In the genomic region with DNA sequence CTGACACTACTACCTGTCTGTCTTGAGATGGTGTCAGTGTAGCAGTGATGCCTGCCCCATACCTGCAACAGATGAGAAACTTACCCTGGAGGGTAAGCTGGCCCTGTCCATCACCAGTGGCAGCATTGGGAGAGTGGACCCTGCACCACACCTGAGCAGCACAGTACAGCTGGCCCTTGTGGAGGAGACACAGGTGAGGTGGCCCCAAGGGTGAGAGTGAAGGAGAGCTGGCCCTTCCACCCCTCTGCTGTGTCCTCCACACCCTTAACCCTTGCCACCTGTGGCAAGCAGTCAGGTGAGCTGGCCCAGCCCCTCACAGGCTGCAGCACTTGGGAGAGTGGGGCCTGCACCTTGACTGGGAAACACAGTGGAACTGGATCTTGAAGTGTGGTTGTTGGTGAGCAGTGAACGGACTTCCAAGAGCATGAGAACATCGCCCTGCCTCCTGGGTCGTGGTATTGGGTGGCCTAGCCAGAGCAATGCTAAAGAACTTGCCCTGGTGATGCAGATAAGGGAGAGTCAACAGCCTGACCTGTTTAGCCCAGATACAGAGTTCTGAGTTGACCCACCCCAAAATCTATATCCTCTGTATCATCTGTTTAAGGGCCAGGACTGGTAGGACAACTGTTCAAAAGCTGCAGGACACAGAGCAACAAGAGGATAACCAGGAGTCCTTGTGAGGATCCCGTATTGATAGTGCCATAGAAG, we compare ENCODE assay signal across 17 mouse cellular contexts. TPM values are rescaled to one million over a fixed set of nuclear protein-coding genes. Genes with fewer than 3 reads are reported as not detected.
DNase-seq lines count a peak whose midpoint lies in the region; ATAC-seq and TF ChIP-seq lines count a peak whose summit lies in the region.
"Had no signal": no experiment of that assay in that cellular context is flagged by ENCODE, and none has a peak within 500 bp of the region (broad histone marks: within the 10 kb centered on the region; RNA-seq: fewer than 3 reads in every experiment).

No protein-coding gene starts in this region.

- H3K9me3 ChIP-seq in MEL (replicated peaks; ENCODE audit: insufficient read depth, low read length) = no peaks in the 10 kb centered on the region
- no peaks in the 10 kb centered on the region for H3K9me3 ChIP-seq in liver, embryonic 12.5 days (replicated peaks)
- H3K9me3 ChIP-seq: embryonic facial prominence, embryonic 10.5 days; heart, embryonic 15.5 days; hindbrain, embryonic 12.5 days; midbrain, embryonic 15.5 days had no signal

- TF ChIP-seq CTCF in MEL (IDR thresholded peaks at IDR 0.05 in 2 of 3, conservative IDR thresholded peaks at IDR 0.05 in 1 of 3; ENCODE audit: control insufficient read depth in 1 of 3, insufficient read depth in 1 of 3, low read depth in 2 of 3, low read length in 3 of 3, poor library complexity in 1 of 3, severe bottlenecking in 1 of 3) = no peak

- no peaks in the 10 kb centered on the region for H3K79me2 ChIP-seq in MEL (ENCODE audit: control insufficient read depth, insufficient read depth, low read length, poor library complexity)

- WGBS in liver, embryonic 12.5 days (ENCODE audit: insufficient replicate concordance) = 49% methylated on average over 4 of the region's 4 CpGs

- H3K36me3 ChIP-seq in MEL (ENCODE audit: control insufficient read depth in 1 of 2, insufficient read depth in 2 of 2, low read length in 2 of 2) = peaks cover 0 to 10% of the 10 kb centered on the region in 2 experiments; a peak in 2 of 4 replicates
- H3K36me3 ChIP-seq in liver, embryonic 12.5 days = no peaks in the 10 kb centered on the region
- H3K36me3 ChIP-seq: embryonic facial prominence, embryonic 10.5 days; heart, embryonic 15.5 days; hindbrain, embryonic 12.5 days; midbrain, embryonic 15.5 days had no signal

- ATAC-seq in liver, embryonic 12.5 days = peak; percentile 95
- ATAC-seq: intestine, postnatal 0 days; midbrain, embryonic 15.5 days had no signal

- peaks cover 9 to 19% of the 10 kb centered on the region in 2 experiments for H3K4me1 ChIP-seq in MEL (ENCODE audit: control insufficient read depth in 1 of 2, insufficient read depth in 2 of 2, low read length in 2 of 2)
- H3K4me1 ChIP-seq in liver, embryonic 12.5 days = peaks cover 18% of the 10 kb centered on the region
- H3K4me1 ChIP-seq: embryonic facial prominence, embryonic 10.5 days; heart, embryonic 15.5 days; hindbrain, embryonic 12.5 days had no signal

- DNase-seq in MEL (ENCODE audit: low read depth, low spot score) = peak; percentile 17
- DNase-seq in c-Kit-negative CD71-positive TER-119-positive erythroid progenitor cells, embryonic 14.5 days (ENCODE audit: low read depth, low spot score) = peak; percentile 60
- DNase-seq in spleen, postnatal 10 days (ENCODE audit: low spot score in 2 of 2) = peak; percentile 57 to 59
- no peak for DNase-seq in right cerebral cortex, postnatal 10 days (ENCODE audit: low spot score in 2 of 2)
- no peak for DNase-seq in urinary bladder, postnatal 4 days (ENCODE audit: low spot score in 2 of 2)
- no peak for DNase-seq in kidney, adult 11 months
- DNase-seq: cerebellum, adult 11 months; cerebellum, postnatal 36 days; heart, adult 18-20 months; thymus, adult 18-20 months had no signal

- H3K27me3 ChIP-seq in MEL (ENCODE audit: control insufficient read depth in 1 of 2, insufficient read depth in 2 of 2, low read length in 2 of 2) = peaks cover 0 to 2% of the 10 kb centered on the region in 2 experiments; a peak in 2 of 4 replicates
- peaks cover 13% of the 10 kb centered on the region; the same call in 1 of the 2 replicates for H3K27me3 ChIP-seq in liver, embryonic 12.5 days (replicated peaks)
- H3K27me3 ChIP-seq: heart, embryonic 15.5 days; hindbrain, embryonic 12.5 days; midbrain, embryonic 15.5 days had no signal

- H3K4me3 ChIP-seq in MEL (ENCODE audit: control insufficient read depth in 1 of 2, insufficient read depth in 1 of 2, low read depth in 2 of 2, low read length in 2 of 2) = no peak overlapping the region
- H3K4me3 ChIP-seq in liver, embryonic 12.5 days = no peak overlapping the region
- H3K4me3 ChIP-seq: embryonic facial prominence, embryonic 10.5 days; heart, embryonic 15.5 days; hindbrain, embryonic 12.5 days; midbrain, embryonic 15.5 days had no signal

- peak overlapping the region; percentile 43; the same call in 1 of the 2 replicates for H3K27ac ChIP-seq in MEL (ENCODE audit: control insufficient read depth, low read depth, low read length)
- H3K27ac ChIP-seq in liver, embryonic 12.5 days = peak overlapping the region; percentile 62; the same call in 1 of the 2 replicates
- H3K27ac ChIP-seq: embryonic facial prominence, embryonic 10.5 days; heart, embryonic 15.5 days; hindbrain, embryonic 12.5 days; kidney, postnatal 0 days; midbrain, embryonic 15.5 days had no signal

- TF ChIP-seq POLR2A in MEL (IDR thresholded peaks at IDR 0.05; ENCODE audit: control insufficient read depth in 1 of 2, insufficient read depth in 1 of 2, low read depth in 1 of 2, low read length in 2 of 2, poor library complexity in 1 of 2) = no peak

- TF ChIP-seq EP300 in MEL (IDR thresholded peaks at IDR 0.05; ENCODE audit: low read depth in 1 of 2, low read length in 2 of 2) = no peak

- H3K9ac ChIP-seq in MEL (ENCODE audit: control insufficient read depth, low read depth, low read length, poor library complexity, severe bottlenecking) = no peak overlapping the region
- H3K9ac ChIP-seq in liver, embryonic 12.5 days = no peak overlapping the region; the same call in 1 of the 2 replicates
- H3K9ac ChIP-seq: heart, embryonic 15.5 days; hindbrain, embryonic 12.5 days; midbrain, embryonic 15.5 days had no signal

- H3K4me2 ChIP-seq in liver, embryonic 12.5 days = peak overlapping the region; percentile 32
- H3K4me2 ChIP-seq: heart, embryonic 15.5 days; hindbrain, embryonic 12.5 days; midbrain, embryonic 15.5 days had no signal

- no peak for TF ChIP-seq RAD21 in MEL (IDR thresholded peaks at IDR 0.05; ENCODE audit: low read depth, low read length)

TF ChIP-seq in MEL, 35 proteins besides CTCF, POLR2A, EP300 and RAD21:
- TF ChIP-seq MXI1 (IDR thresholded peaks at IDR 0.05; ENCODE audit: low read depth, low read length) (no peak), UBTF (IDR thresholded peaks at IDR 0.05; ENCODE audit: borderline replicate concordance, insufficient read depth, low read depth, low read length) (no peak), SMC3 (IDR thresholded peaks at IDR 0.05; ENCODE audit: low read depth, low read length) (no peak), E2F4 (IDR thresholded peaks at IDR 0.05; ENCODE audit: borderline replicate concordance, low read depth, low read length) (no peak), USF1 (IDR thresholded peaks at IDR 0.05; ENCODE audit: low read depth, low read length) (no peak), ZMIZ1 (IDR thresholded peaks at IDR 0.05; ENCODE audit: low read depth, low read length) (no peak), HCFC1 (IDR thresholded peaks at IDR 0.05; ENCODE audit: low read depth, low read length) (no peak), MAZ (IDR thresholded peaks at IDR 0.05; ENCODE audit: low read depth, low read length) (no peak), GATA1 (IDR thresholded peaks at IDR 0.05; ENCODE audit: low read depth, low read length) (no peak), RCOR1 (IDR thresholded peaks at IDR 0.05; ENCODE audit: low read depth, low read length) (no peak)

RNA-seq across cellular contexts. Expression of a gene that starts 46.4 kb away (rescaled TPM):
- total RNA-seq in MEL (2012; rRNA removed) = 3.8 and 4.5 TPM in 2 replicates
- 1 to 10 TPM in 1 of 2 experiments, not detected in 1; 4.6 TPM for polyA plus RNA-seq in MEL (2012; ENCODE audit: insufficient read depth in 1 of 2, insufficient read length in 2 of 2, low read depth in 1 of 2, low replicate concordance in 2 of 2, missing spikeins in 1 of 2)
- 1.3 and 1.6 TPM in 2 replicates for polyA plus RNA-seq in liver, embryonic 12.5 days (2016; fragmentation: Nextera tagmentation; extraction: Ambion mirVana)

Comparison
In these comparisons a context has a peak if more than half of its experiments do, and no peak if none do; other contexts are left out.
1. DNase-seq: peak in MEL (single experiment), c-Kit-negative CD71-positive TER-119-positive erythroid progenitor cells, embryonic 14.5 days (single experiment) and spleen, postnatal 10 days (2 of 2); none in right cerebral cortex, postnatal 10 days (0 of 2), urinary bladder, postnatal 4 days (0 of 2) and kidney, adult 11 months (single experiment).